Mouse (Mus musculus) kidney, embryonic 16.5 days (tissue): ENCODE data around the gene Col4a1. TPM values are rescaled to one million over a fixed set of nuclear protein-coding genes. Genes with fewer than 3 reads are reported as not detected.

Experiments used
- ATAC-seq: fragments of 200-750 bp; cut with Nextera tagmentation; 2 replicates; pipeline ENCODE4 v1.8.0; 2017; ENCODE audit warnings: moderate TSS enrichment; ENCODE audit not compliant: low FRiP score, low TSS enrichment
- H3K27ac ChIP-seq: fragments of 300-500 bp; sonication (generic); 2 replicates; pipeline ENCODE4 v1.5.1; 2014; ENCODE audit warnings: low read length
- H3K27me3 ChIP-seq: fragments of 300-500 bp; sonication (generic); 2 replicates; pipeline ENCODE4 v1.6.1; 2014; ENCODE audit warnings: low read length, control low read depth, mixed read lengths; ENCODE audit not compliant: insufficient read depth
- H3K36me3 ChIP-seq: fragments of 300-500 bp; sonication (generic); 2 replicates; pipeline ENCODE4 v1.6.1; 2014; ENCODE audit warnings: low read length, control low read depth, mixed read lengths; ENCODE audit not compliant: insufficient read depth
- H3K4me1 ChIP-seq: fragments of 300-500 bp; sonication (generic); 2 replicates; pipeline ENCODE4 v1.6.1; 2014; ENCODE audit warnings: low read length, control low read depth, mixed read lengths; ENCODE audit not compliant: insufficient read depth
- H3K4me2 ChIP-seq: fragments of 300-500 bp; sonication (generic); replicated peaks from 2 replicates; pipeline ENCODE4 v1.6.1; 2014; ENCODE audit warnings: low read depth, low read length
- H3K4me3 ChIP-seq: fragments of 300-500 bp; sonication (generic); 2 replicates; pipeline ENCODE4 v1.5.1; 2014; ENCODE audit warnings: mild to moderate bottlenecking, low read length
- H3K9ac ChIP-seq: fragments of 300-500 bp; sonication (generic); replicated peaks from 2 replicates; pipeline ENCODE4 v1.6.1; 2014; ENCODE audit warnings: low read length
- H3K9me3 ChIP-seq: fragments of 300-500 bp; sonication (generic); 2 replicates; pipeline ENCODE4 v1.6.1; 2016; ENCODE audit warnings: low read length, control low read depth
- WGBS: fragments of 180-500 bp; shearing (Covaris S2); extraction: QIAGEN DNeasy Blood & Tissue Kit; methylation state at CpG from one replicate; pipeline ENCODE4 v1.1.7; 2014; 5-methylcytosine and 5-hydroxymethylcytosine counted together
- polyA plus RNA-seq: library from polyadenylated mRNA; unstranded; fragments of >200 nt; fragmentation: Nextera tagmentation; extraction: Ambion mirVana; gene quantifications from 2 replicates; pipeline ENCODE4 v1.2.1, GENCODE M21; 2015

Col4a1 gene
- polyA plus RNA-seq, 1 experiment from 2014 or later: 440 TPM

DNA sequence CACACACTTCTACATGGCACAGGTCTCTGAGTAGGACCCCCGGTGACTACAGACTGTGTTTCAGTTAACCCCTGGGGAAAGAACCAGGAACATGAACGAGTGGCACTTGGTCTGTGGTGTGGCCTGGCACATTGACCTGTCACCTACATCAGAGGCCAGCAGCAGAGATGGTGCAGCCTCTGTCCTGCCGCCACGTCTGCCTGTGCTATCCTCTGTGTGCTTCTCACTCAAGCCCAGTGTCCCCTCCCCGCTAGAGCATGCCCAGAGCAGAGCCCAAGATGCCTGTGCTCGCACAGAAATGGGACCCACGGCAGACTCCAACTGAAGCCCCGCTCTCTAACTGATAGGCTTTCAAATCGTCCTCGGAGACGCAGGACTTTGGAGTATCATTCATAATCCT, 6.8 kb upstream of the Col4a1 start:
- H3K4me2 ChIP-seq: no peak overlapping the region
- peaks cover 22% of the 10 kb centered on the region; the same call in 1 of the 2 replicates for H3K36me3 ChIP-seq
- H3K27ac ChIP-seq: no peak overlapping the region
- H3K4me1 ChIP-seq: peaks cover 46% of the 10 kb centered on the region
- H3K9me3 ChIP-seq: no peaks in the 10 kb centered on the region
- WGBS: 87% methylated on average over 11 of the region's 11 CpGs
- no peak overlapping the region for H3K9ac ChIP-seq
- no peak overlapping the region for H3K4me3 ChIP-seq
- no peaks in the 10 kb centered on the region for H3K27me3 ChIP-seq
- ATAC-seq: no peak

DNA sequence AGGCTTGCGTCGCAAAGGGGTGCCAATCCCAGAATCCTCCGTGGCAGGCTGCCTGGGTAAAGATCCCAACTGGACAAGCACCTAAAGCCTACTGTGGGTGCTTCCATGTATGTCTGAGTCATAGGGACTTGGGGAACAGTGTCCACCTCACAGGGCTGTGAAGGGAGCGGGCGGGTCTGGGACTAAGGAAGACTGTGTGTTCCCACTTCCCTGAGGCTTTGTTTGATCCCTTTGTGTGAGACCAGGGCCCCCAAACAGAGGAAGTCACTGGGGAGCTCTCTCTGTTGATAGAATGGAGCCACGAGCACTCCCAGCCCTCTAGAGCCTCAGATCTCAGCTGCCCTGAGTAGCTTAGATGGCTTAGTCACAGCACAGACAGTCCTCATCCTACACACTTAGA, 3.5 kb upstream of the Col4a1 start:
- H3K4me2 ChIP-seq: peak overlapping the region; percentile 92; the same call in 1 of the 2 replicates
- H3K4me1 ChIP-seq: peaks cover 36% of the 10 kb centered on the region
- H3K4me3 ChIP-seq: no peak overlapping the region
- H3K36me3 ChIP-seq: peaks cover 22% of the 10 kb centered on the region; the same call in 1 of the 2 replicates
- H3K27me3 ChIP-seq: no peaks in the 10 kb centered on the region
- ATAC-seq: no peak
- no peak overlapping the region for H3K27ac ChIP-seq
- WGBS: 83% methylated on average over 6 of the region's 6 CpGs
- H3K9ac ChIP-seq: no peak overlapping the region
- H3K9me3 ChIP-seq: no peaks in the 10 kb centered on the region

- no peak for ATAC-seq
- no peak overlapping the region for H3K27ac ChIP-seq
- peaks cover 41% of the 10 kb centered on the region for H3K4me1 ChIP-seq
- WGBS: 87% methylated on average over 16 of the region's 16 CpGs
- peak overlapping the region; percentile 99 for H3K4me3 ChIP-seq
- peak overlapping the region; percentile 92 for H3K4me2 ChIP-seq
- H3K9me3 ChIP-seq: no peaks in the 10 kb centered on the region
- H3K27me3 ChIP-seq: no peaks in the 10 kb centered on the region
- H3K36me3 ChIP-seq: peaks cover 17% of the 10 kb centered on the region; the same call in 1 of the 2 replicates
- peak overlapping the region; percentile 100; the same call in 1 of the 2 replicates for H3K9ac ChIP-seq
These were observed 2.7 kb upstream of the Col4a1 start for GRCm38 (mm10) chr8:11315179-11315943.

- peak; percentile 20; the same call in 1 of the 2 replicates for ATAC-seq
- Histone ChIP-seq H3K4me3 (peak overlapping the region; percentile 99), H3K36me3 (peaks cover 16% of the 10 kb centered on the region; the same call in 1 of the 2 replicates), H3K9ac (peak overlapping the region; percentile 100), H3K4me1 (peaks cover 48% of the 10 kb centered on the region), H3K27me3 (no peaks in the 10 kb centered on the region), H3K9me3 (no peaks in the 10 kb centered on the region), H3K27ac (peak overlapping the region; percentile 97), H3K4me2 (peak overlapping the region; percentile 92)
- WGBS: 32% methylated on average over 8 of the region's 8 CpGs
These were observed 2.0 kb upstream of the Col4a1 start for GRCm38 (mm10) chr8:11314613-11315012.

DNA sequence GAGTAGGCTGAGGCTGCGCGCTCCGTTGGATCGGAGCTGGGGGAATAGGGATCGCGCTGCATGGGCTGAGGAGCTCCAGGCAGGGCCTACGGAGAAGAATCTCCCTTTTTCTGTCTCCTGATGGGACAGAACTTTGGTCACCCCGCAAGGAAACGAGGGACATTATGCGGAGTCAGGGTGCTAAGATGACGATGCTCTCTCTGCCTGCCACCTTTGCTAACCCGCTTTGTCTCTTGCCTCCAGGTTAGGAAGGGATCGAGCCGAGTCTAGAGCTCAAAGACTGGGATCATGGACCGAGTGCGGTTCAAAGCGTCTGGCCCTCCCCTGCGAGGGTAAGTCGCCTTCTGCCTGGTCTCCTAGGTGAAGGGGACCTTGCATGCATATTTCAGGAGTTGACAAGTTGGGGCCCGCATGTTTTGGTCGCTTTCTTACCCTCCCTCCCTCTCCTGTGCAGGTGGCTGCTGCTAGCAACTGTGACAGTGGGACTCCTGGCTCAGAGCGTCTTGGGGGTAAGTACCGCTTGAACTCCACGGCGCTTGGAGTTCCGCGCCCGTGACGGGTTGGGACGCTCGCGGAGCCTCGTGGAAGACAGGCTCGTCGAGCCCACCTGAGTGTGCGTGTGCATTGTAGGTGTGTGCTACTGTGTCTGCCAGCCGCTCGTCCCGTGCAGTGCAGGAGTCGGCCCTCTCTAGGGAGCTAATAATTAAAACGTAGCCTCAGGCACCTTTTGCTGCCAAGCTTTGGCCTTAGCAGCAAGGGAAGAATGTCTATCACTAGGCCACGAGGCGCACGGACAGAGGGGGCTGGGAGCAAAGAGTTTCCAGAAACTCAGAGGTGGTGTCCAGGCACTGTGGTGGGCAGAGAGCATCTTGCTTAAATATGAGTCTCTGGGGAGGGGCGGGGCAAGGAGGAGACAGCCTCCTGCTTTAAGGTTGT, 818 bp upstream of the Col4a1 start:
- ATAC-seq: peak; percentile 52
- peaks cover 60% of the 10 kb centered on the region for H3K4me1 ChIP-seq
- H3K36me3 ChIP-seq: peaks cover 13% of the 10 kb centered on the region; the same call in 1 of the 2 replicates
- peak overlapping the region; percentile 100 for H3K9ac ChIP-seq
- H3K4me2 ChIP-seq: peak overlapping the region; percentile 92
- H3K27me3 ChIP-seq: no peaks in the 10 kb centered on the region
- peak overlapping the region; percentile 99 for H3K4me3 ChIP-seq
- 3% methylated on average over 45 of the region's 45 CpGs for WGBS
- H3K9me3 ChIP-seq: no peaks in the 10 kb centered on the region
- H3K27ac ChIP-seq: peak overlapping the region; percentile 97

GRCm38 (mm10) chr8:11311681-11312348, 811 bp downstream of the Col4a1 start:
- H3K4me1 ChIP-seq: peaks cover 72% of the 10 kb centered on the region
- peak overlapping the region; percentile 97 for H3K27ac ChIP-seq
- peak overlapping the region; percentile 92 for H3K4me2 ChIP-seq
- no peaks in the 10 kb centered on the region for H3K27me3 ChIP-seq
- ATAC-seq: peak; percentile 1; the same call in 1 of the 2 replicates
- H3K9me3 ChIP-seq: no peaks in the 10 kb centered on the region
- peak overlapping the region; percentile 100 for H3K9ac ChIP-seq
- peaks cover 11% of the 10 kb centered on the region; the same call in 1 of the 2 replicates for H3K36me3 ChIP-seq
- H3K4me3 ChIP-seq: peak overlapping the region; percentile 99
- WGBS: under 1% methylated on average over 33 of the region's 34 CpGs

DNA sequence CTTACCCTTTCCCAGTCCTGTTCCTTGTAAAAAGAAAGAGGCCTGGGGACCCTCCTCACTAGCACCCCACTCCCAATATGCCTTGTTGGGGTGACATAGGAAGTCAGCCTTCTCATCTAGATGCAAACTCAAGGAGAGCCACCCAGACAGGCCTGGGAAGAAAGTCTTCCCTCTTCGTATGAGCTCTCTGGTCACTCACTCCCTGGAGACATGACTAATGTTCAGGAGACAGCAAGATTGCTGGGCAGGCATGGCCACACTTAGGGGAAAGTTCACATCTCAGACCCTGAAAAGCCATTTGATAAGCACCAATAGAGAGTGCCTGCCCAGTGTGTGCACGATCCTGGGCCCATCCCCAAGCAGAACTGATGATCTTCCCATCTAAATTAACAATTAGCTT, 2.6 kb downstream of the Col4a1 start:
- no peaks in the 10 kb centered on the region for H3K9me3 ChIP-seq
- H3K9ac ChIP-seq: peak overlapping the region; percentile 100
- H3K27me3 ChIP-seq: no peaks in the 10 kb centered on the region
- H3K4me2 ChIP-seq: peak overlapping the region; percentile 92
- H3K4me1 ChIP-seq: peaks cover 70% of the 10 kb centered on the region
- ATAC-seq: no peak
- 42% methylated on average over 2 of the region's 2 CpGs for WGBS
- peak overlapping the region; percentile 97 for H3K27ac ChIP-seq
- 0 out of 2 replicates have a peak, but pooled peaks cover 6% of the 10 kb centered on the region for H3K36me3 ChIP-seq
- peak overlapping the region; percentile 99 for H3K4me3 ChIP-seq

GRCm38 (mm10) chr8:11309226-11309625, 3.4 kb downstream of the Col4a1 start:
- ATAC-seq: no peak
- 0 out of 2 replicates have a peak, but pooled peaks cover 6% of the 10 kb centered on the region for H3K36me3 ChIP-seq
- H3K9ac ChIP-seq: peak overlapping the region; percentile 32
- peak overlapping the region; percentile 92 for H3K4me2 ChIP-seq
- H3K27me3 ChIP-seq: no peaks in the 10 kb centered on the region
- H3K27ac ChIP-seq: peak overlapping the region; percentile 97
- H3K9me3 ChIP-seq: no peaks in the 10 kb centered on the region
- H3K4me3 ChIP-seq: peak overlapping the region; percentile 99
- peaks cover 70% of the 10 kb centered on the region for H3K4me1 ChIP-seq
- WGBS: 40% methylated on average over 5 of the region's 5 CpGs

GRCm38 (mm10) chr8:11308570-11308998, 4.0 kb downstream of the Col4a1 start:
- H3K27me3 ChIP-seq: no peaks in the 10 kb centered on the region
- H3K9me3 ChIP-seq: no peaks in the 10 kb centered on the region
- no peak overlapping the region for H3K9ac ChIP-seq
- 64% methylated on average over 7 of the region's 7 CpGs for WGBS
- peak overlapping the region; percentile 99 for H3K4me3 ChIP-seq
- 0 out of 2 replicates have a peak, but pooled peaks cover 6% of the 10 kb centered on the region for H3K36me3 ChIP-seq
- H3K4me1 ChIP-seq: peaks cover 71% of the 10 kb centered on the region
- peak overlapping the region; percentile 97 for H3K27ac ChIP-seq
- ATAC-seq: peak; percentile 31; the same call in 1 of the 2 replicates
- H3K4me2 ChIP-seq: peak overlapping the region; percentile 92
